Mouse (Mus musculus): ENCODE measurements around the gene Hp1bp3. TPM values are rescaled to one million over a fixed set of nuclear protein-coding genes. Genes with fewer than 3 reads are reported as not detected.

Gene Hp1bp3
- polyA plus RNA-seq, 2 experiments from 2014 or later, result 164 to 189 TPM

DNA sequence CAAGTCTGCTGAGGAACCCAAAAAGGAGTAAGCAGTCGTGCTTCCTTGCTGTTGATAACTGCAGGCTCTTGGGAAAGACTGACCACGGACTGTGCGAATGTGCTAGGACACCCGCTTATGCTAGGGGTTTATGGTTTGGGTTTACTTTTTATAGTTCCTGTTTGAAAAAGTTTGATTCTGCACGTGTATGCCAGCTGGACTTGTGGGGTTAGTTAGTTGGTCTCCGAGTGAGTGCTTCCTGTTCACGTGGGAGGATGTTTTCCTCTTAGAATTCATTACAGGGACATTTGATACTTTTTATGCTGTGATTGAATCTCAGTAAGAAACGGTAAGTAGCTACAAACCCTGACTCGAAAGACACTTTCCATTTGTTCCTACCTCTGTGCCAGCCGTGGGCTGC is 7.5 kb downstream of the Hp1bp3 start:
- ATAC-seq, result peak; percentile 58

DNA sequence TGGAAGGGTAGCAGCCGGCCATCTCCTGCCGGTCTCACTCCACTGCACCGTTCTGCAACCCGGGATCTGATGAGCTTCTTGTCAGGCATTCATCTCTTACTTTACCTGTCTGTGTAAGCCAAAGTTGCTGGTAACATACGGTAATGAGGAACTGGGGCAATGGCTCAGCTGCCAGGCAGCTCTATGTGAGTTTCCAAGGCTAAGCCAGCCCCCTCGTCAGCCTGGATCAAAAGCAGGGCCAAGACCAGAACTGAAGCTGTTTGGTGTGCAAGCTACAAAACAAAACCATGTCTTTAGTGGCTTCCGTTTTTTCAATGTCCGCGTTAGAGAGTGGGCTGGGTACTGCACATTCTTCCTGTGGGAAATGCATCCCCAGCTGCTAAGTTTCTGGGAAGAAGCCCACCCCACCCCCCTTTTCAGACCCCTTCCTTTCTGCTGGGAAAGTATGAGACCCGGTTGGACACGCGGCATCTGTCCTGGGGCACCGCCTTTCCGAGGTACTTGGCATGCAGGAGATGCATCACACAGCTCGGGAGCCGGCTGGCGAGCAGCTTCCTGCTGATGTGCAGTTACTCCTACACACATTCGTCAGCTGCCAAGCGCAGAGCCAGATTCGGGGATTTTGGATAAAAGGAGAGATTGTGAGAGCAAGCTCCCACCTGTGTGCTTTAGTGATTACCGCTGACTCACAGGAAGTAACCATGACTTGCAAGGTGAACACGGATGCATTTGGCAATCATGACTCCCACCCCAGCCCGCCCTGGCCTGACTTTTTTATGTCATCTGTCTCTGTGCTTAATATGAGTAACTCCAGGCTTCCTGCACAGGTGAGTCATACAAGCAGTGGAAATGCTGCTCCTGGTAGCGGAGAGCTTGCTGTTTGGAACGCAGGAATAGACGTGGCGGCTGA is 30.9 kb downstream of the Hp1bp3 start:
- ATAC-seq, result no peak

- ATAC-seq, result peak; percentile 82
These were observed 34.2 kb downstream of the Hp1bp3 start, which contains the start of the genes Sh2d5 and Kif17 for GRCm38 (mm10) chr4:138250088-138250960. Gene Sh2d5, plus strand, starts transcription at chr4:138250403. Gene Kif17, plus strand, starts transcription at chr4:138250435.

DNA sequence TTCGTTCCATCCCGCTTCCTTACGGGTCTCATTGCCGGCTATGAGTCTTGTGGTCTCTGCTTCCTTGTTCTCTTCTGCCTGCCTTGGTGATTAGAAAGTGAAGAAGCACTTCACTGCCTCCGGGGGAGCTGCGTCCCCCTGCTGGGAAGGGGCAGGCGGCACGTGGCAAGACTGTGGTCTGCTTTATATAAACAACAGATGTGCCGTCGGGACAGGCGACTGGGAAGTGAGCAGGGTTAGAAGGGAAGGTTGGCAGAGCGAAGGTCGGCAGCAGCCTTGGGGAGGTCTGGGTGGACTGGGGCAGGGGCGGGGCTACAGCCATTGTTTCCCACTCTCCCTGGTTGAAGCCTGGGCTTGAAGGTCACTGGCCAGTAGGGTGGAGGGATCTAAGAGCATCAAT is 35.7 kb downstream of the Hp1bp3 start:
- ATAC-seq, result no peak

- ATAC-seq, result no peak
These were observed 36.1 kb downstream of the Hp1bp3 start for GRCm38 (mm10) chr4:138252231-138252630.

- ATAC-seq, result no peak
These were observed 41.1 kb downstream of the Hp1bp3 start for GRCm38 (mm10) chr4:138257116-138257687.

- ATAC-seq, result no peak
These were observed 42.6 kb downstream of the Hp1bp3 start for GRCm38 (mm10) chr4:138258663-138259062.

DNA sequence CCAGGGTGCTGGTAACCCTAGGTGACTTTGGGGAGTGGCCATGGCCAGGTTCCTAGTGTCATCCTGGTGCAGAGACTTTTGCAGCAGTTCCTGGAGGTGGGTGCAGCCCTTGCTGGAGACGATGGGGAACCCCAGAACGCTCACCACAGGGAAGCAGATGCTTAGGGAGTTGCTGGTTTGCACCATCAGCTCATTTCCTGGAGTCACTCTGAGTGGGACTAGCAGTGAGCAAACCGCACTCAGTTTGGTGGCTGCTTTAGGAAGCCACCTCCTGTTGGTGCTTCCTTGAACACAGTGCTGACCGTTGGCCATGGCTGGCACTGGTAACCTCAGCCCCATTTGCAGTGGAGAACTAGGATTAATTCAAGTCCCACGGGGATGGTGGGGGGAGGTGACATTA is 43.4 kb downstream of the Hp1bp3 start:
- no peak for ATAC-seq

DNA sequence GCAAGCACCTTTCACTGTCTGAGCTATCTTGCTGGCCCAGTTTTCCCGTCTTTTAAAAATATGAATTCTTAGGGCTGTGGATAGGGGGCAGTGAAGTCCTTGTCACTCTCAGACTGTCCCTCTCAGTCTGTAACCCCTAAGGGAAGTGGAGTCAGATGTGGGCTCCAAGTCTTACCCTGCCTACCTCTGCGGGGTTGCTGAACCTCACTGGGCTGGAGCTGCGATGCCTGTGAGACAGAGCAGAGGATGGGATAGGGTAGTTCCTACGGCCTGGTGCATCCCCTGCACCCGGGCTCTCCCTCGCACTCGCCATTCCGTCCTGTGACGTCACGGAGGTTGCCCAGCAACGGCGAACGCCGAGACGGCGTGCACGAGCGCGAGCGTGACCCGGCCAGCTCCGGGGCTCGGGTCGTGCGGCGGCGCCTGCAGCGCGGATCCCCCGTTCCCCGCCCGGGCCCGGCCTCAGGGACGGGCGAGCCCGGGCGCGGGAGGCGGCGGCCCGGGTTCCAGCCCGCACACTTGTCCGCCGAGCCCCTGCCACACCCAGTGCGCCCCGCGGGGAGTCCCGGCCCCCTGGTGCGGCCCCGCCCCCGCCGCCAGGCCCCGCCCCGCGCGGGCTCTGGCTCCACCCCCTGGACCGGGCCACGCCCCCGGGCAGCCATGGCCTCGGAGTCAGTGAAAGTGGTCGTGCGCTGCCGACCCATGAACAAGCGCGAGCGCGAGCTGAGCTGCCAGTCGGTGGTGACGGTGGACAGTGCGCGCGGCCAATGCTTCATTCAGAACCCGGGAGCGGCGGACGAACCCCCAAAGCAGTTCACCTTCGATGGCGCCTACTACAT is 46.0 kb downstream of the Hp1bp3 start:
- peak; percentile 85 for ATAC-seq

DNA sequence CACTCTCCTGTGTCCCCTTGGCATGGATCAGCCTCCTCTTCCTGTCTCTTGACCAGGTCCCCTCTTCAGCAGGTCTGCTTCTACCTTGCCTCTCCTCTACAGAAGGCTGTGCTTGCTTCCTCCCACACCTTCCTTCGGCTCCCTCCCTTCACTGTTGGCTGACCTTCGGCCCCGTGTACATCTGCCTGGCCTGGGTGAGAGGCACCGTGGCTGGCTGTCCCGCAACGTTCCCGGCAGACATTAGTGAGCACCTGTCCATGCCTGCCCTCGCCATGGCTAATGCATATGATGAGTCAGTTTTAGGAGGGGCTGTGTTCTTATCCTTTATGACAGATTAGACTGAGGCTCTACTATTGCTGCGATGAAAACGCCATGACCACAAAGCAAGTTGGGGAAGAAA is 51.8 kb downstream of the Hp1bp3 start:
- no peak for ATAC-seq

DNA sequence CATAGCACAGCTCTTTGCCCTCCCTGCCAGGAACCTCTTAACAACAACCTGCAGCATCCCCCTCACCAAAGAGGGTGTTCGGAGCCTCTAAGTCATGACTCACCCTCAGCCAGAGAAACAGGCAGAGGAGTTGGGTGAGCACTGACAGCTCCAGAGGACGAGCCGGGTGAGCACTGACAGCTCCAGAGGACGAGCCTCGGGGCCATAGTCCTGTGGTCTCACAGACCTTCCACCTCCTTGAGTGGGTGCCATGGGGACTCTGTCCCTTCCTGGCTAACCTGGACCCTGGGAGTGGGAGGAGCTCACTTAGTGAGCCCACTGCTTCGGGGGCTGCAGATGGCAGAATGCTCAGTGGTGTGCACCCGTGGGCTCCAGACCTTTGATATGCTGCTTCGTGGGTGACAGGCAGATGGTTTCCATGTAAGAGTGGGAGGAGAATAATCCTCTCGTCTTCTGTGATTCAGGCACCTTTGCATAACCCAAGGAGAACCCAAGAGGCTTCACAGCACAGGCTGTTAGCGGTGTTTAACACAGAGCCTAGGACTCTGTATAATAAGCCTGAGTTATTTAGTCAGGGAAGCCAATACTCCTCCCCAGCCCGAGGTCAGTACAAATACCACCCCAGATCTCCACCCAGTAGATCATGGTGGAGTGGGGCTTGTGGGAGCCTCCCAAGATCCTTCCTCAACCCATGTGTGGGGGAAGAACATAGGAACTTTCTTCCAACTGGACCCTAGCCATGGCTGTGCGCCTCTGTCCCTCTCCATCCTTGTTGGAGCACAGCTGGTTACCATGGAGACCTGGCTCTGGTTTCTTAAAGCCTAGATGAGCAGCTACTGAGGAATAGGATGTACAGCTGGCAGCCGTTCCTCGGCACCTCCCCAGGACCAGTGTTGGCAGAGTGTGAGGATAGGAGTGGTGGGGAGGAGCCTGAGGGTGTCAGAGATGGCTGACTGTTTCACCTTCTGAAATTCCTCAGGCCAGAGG is 56.2 kb downstream of the Hp1bp3 start:
- ATAC-seq, result no peak

- ATAC-seq, result no peak
These were observed 62.2 kb downstream of the Hp1bp3 start for GRCm38 (mm10) chr4:138278346-138278745.

- ATAC-seq, result peak; percentile 97
These were observed 66.7 kb downstream of the Hp1bp3 start for GRCm38 (mm10) chr4:138282834-138283233.

- no peak for ATAC-seq
These were observed 70.3 kb downstream of the Hp1bp3 start for GRCm38 (mm10) chr4:138286411-138286810.

DNA sequence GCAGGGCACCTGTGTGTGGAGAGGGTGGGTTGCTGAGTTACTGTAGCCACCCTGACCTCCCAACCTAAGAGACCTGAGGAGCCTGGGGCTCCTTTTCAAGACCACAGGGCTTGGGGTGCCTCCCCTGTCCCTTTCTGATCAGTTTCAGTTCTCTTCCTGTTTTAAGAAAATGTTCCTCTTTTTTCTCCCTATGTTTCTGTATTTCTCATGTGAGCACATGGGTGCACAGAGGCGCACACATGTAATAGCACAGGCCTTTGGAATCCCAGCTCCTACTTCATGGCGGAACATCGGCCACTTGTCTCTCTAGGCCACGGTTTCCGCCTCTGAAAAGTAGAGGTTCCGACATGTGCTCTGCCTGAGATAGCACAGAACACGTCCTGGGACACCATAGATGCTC is 72.6 kb downstream of the Hp1bp3 start:
- no peak for ATAC-seq

DNA sequence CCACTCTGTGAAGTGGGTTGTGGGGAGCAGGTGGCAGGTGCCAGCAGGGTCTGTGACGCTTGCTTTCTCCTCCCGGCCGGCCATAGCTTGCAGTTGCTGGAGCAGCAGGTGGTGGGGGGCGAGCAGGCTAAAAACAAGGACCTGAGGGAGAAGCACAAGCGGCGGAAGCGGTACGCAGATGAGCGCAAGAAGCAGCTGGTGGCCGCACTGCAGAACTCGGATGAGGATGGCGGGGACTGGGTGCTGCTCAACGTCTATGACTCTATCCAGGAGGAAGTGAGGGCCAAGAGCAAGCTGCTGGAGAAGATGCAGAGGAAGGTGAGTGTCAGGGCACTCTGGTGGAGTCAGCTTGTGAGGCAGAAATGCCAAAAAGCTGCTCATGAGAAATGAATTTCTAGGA is 75.9 kb downstream of the Hp1bp3 start:
- no peak for ATAC-seq

GRCm38 (mm10) chr4:138293261-138293948 is 77.3 kb downstream of the Hp1bp3 start:
- no peak for ATAC-seq

- no peak for ATAC-seq
These were observed 78.0 kb downstream of the Hp1bp3 start for GRCm38 (mm10) chr4:138293949-138294550.

Measured in CD4-positive, CD25-positive, alpha-beta regulatory T cell, adult 4 months (primary cell).